Mouse (Mus musculus): Measurements from ENCODE around the gene Wdr53.

DNA sequence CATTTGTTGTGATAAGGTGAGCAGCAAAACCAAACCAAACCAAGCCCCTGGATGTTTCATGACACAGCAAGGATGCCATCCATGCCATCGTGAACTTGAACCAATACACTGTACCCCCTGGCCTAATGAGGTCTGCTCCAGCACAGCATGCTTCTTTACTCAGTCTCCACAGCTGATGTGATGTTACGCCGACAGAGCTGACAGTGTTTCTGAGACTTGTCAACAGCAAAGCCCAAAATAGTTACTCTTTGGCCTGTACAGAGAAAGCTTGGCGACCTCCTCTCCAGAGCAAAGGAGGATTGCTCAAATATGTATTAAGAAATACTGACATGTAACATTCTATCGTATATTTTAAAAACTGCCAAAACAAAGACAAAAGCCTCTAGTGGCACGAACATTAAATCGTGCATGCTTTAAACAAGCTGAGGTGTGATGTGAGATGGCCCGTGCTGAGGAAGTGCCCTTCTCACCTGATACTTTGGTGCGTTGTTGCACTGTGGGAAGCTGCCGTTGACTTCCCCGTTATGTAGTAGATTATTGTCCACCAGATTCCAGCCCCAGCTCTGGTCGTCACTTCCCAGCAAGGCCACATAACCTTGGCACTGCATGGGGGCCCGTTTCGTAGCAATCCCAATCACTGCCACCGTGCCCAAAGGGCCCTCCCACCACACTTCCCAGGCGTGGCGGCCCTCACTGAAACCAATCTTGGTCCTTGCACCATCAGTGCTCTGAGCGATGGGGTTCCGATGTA is 8.9 kb upstream of the Wdr53 start:
- TF ChIP-seq CTCF (IDR thresholded peaks at IDR 0.05), result no peak
- no peak for TF ChIP-seq POLR2A (IDR thresholded peaks at IDR 0.05; ENCODE audit: insufficient read depth, low read depth, low read length)
